In the genomic region with DNA sequence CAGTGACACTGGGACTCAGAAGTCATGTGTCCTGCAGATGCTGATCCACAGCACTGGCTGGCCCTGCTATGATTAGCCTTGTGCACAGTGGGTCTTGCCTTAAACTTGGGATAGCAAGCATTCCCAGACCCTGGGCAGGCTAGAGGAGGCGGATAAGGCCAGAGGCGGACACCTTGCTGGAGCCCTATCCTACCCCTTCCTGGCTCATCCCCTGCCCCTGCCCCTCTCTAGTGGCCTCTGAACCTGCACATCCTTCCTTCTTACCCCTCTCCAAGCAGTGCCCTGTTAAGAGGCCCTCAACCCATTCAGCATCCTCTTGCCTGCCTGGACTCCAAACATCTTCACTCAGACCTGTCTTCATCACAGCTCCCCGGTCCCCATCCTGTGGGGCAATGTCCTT, we compare ENCODE assay signal across 24 mouse cellular contexts. TPM values are rescaled to one million over a fixed set of nuclear protein-coding genes. Genes with fewer than 3 reads are reported as not detected.
DNase-seq lines count a peak whose midpoint lies in the region; ATAC-seq and TF ChIP-seq lines count a peak whose summit lies in the region.
"Had no signal": no experiment of that assay in that cellular context is flagged by ENCODE, and none has a peak within 500 bp of the region (broad histone marks: within the 10 kb centered on the region; RNA-seq: fewer than 3 reads in every experiment).

No protein-coding gene starts in this region.

- intact Hi-C loops in gastrocnemius, adult 2 months (cut with DNase I), result no loop called here
- intact Hi-C loops in heart, postnatal 14 days (cut with DNase I), result no loop called here

- WGBS in heart, embryonic 15.5 days, result 82% methylated on average over 3 of the region's 3 CpGs
- WGBS in limb, embryonic 15.5 days, result 96% methylated on average over 3 of the region's 3 CpGs
- WGBS in limb, embryonic 10.5 days, result 96% methylated on average over 3 of the region's 3 CpGs
- WGBS in midbrain, embryonic 11.5 days, result 94% methylated on average over 3 of the region's 3 CpGs
- WGBS in midbrain, postnatal 0 days, result 95% methylated on average over 3 of the region's 3 CpGs

- no peak for TF ChIP-seq CTCF in gastrocnemius, adult 2 months (IDR thresholded peaks at IDR 0.05)
- no peak for TF ChIP-seq CTCF in midbrain, postnatal 0 days (IDR thresholded peaks at IDR 0.05)

- no peak overlapping the region for H3K4me3 ChIP-seq in gastrocnemius, adult 2 months
- H3K4me3 ChIP-seq in heart, embryonic 15.5 days, result no peak overlapping the region
- no peak overlapping the region for H3K4me3 ChIP-seq in limb, embryonic 15.5 days
- no peak overlapping the region for H3K4me3 ChIP-seq in limb, embryonic 10.5 days
- H3K4me3 ChIP-seq in midbrain, embryonic 11.5 days (ENCODE audit: low read depth, low read length), result no peak overlapping the region
- no peak overlapping the region for H3K4me3 ChIP-seq in midbrain, postnatal 0 days (ENCODE audit: low read depth, low read length)
- H3K4me3 ChIP-seq: embryonic facial prominence, embryonic 12.5 days; forebrain, embryonic 15.5 days had no signal

- DNase-seq in gastrocnemius, adult 2 months, result no peak
- no peak for DNase-seq in gastrocnemius, adult 18-20 months (ENCODE audit: low spot score)
- no peak for DNase-seq in heart, postnatal 14 days
- no peak for DNase-seq in limb, embryonic 10.5 days (ENCODE audit: low spot score)
- DNase-seq in midbrain, embryonic 11.5 days (ENCODE audit: low spot score, missing footprints), result peak; percentile 8
- no peak for DNase-seq in midbrain, postnatal 0 days (ENCODE audit: low spot score)
- DNase-seq: adrenal gland, adult 8-10 months; adrenal gland, postnatal 36 days; B cell, adult 2 months; cerebellum, adult 11 months; cerebellum, adult 8-10 months; cerebellum, postnatal 14 days; embryo, embryonic 11 days; gastrocnemius, postnatal 14 days had no signal

- H3K9ac ChIP-seq in heart, embryonic 15.5 days, result no peak overlapping the region
- no peak overlapping the region for H3K9ac ChIP-seq in limb, embryonic 15.5 days
- no peak overlapping the region for H3K9ac ChIP-seq in midbrain, embryonic 11.5 days (ENCODE audit: low read length)
- H3K9ac ChIP-seq in midbrain, postnatal 0 days (replicated peaks; ENCODE audit: low read length, poor library complexity, severe bottlenecking), result no peak overlapping the region
- H3K9ac ChIP-seq: embryonic facial prominence, embryonic 12.5 days; forebrain, embryonic 15.5 days had no signal

- no peaks in the 10 kb centered on the region for H3K27me3 ChIP-seq in heart, embryonic 15.5 days
- H3K27me3 ChIP-seq in limb, embryonic 15.5 days, result no peaks in the 10 kb centered on the region
- no peaks in the 10 kb centered on the region for H3K27me3 ChIP-seq in limb, embryonic 10.5 days (ENCODE audit: low read depth, poor library complexity, severe bottlenecking)
- H3K27me3 ChIP-seq in midbrain, embryonic 11.5 days (ENCODE audit: control insufficient read depth, insufficient read depth, low read length), result no peaks in the 10 kb centered on the region
- H3K27me3 ChIP-seq in midbrain, postnatal 0 days (ENCODE audit: insufficient read depth, low read length), result no peaks in the 10 kb centered on the region
- H3K27me3 ChIP-seq: embryonic facial prominence, embryonic 12.5 days; forebrain, embryonic 15.5 days had no signal

- no peak overlapping the region for H3K4me2 ChIP-seq in heart, embryonic 15.5 days
- H3K4me2 ChIP-seq in limb, embryonic 15.5 days, result no peak overlapping the region
- no peak overlapping the region for H3K4me2 ChIP-seq in midbrain, embryonic 11.5 days
- H3K4me2 ChIP-seq in midbrain, postnatal 0 days (ENCODE audit: low read depth, low read length, poor library complexity, severe bottlenecking), result no peak overlapping the region
- H3K4me2 ChIP-seq: embryonic facial prominence, embryonic 12.5 days; forebrain, embryonic 15.5 days; heart, embryonic 11.5 days had no signal

- H3K36me3 ChIP-seq in heart, embryonic 15.5 days, result no peaks in the 10 kb centered on the region
- peaks cover 4% of the 10 kb centered on the region; the same call in 1 of the 2 replicates for H3K36me3 ChIP-seq in limb, embryonic 15.5 days
- H3K36me3 ChIP-seq in limb, embryonic 10.5 days, result no peaks in the 10 kb centered on the region
- no peaks in the 10 kb centered on the region for H3K36me3 ChIP-seq in midbrain, embryonic 11.5 days (ENCODE audit: control insufficient read depth, insufficient read depth, low read length)
- H3K36me3 ChIP-seq in midbrain, postnatal 0 days (ENCODE audit: insufficient read depth, low read length), result peaks cover 40% of the 10 kb centered on the region
- H3K36me3 ChIP-seq: forebrain, embryonic 15.5 days; G1E had no signal

- H3K9me3 ChIP-seq in heart, embryonic 15.5 days (replicated peaks), result 0 out of 2 replicates have a peak, but pooled peaks cover 4% of the 10 kb centered on the region
- H3K9me3 ChIP-seq in limb, embryonic 15.5 days, result no peaks in the 10 kb centered on the region
- H3K9me3 ChIP-seq in limb, embryonic 10.5 days (replicated peaks), result no peaks in the 10 kb centered on the region
- no peaks in the 10 kb centered on the region for H3K9me3 ChIP-seq in midbrain, embryonic 11.5 days (ENCODE audit: control insufficient read depth, low read length)
- no peaks in the 10 kb centered on the region for H3K9me3 ChIP-seq in midbrain, postnatal 0 days (ENCODE audit: low read length)
- H3K9me3 ChIP-seq: embryonic facial prominence, embryonic 12.5 days; forebrain, embryonic 15.5 days had no signal

- H3K27ac ChIP-seq in gastrocnemius, adult 2 months, result peak overlapping the region; percentile 85
- H3K27ac ChIP-seq in heart, embryonic 15.5 days, result peak overlapping the region; percentile 75; the same call in 1 of the 2 replicates
- H3K27ac ChIP-seq in limb, embryonic 15.5 days, result no peak overlapping the region
- H3K27ac ChIP-seq in limb, embryonic 10.5 days, result no peak overlapping the region
- no peak overlapping the region for H3K27ac ChIP-seq in midbrain, embryonic 11.5 days (ENCODE audit: low read depth, low read length)
- H3K27ac ChIP-seq in midbrain, postnatal 0 days (ENCODE audit: low read depth, low read length), result no peak overlapping the region
- H3K27ac ChIP-seq: embryonic facial prominence, embryonic 12.5 days; forebrain, embryonic 15.5 days had no signal

- ATAC-seq in heart, embryonic 15.5 days (replicated peaks; ENCODE audit: insufficient number of reproducible peaks, insufficient read depth, low FRiP score, low read depth), result no peak
- 0 out of 2 replicates have a peak, but pooled peaks have one; percentile 31 for ATAC-seq in limb, embryonic 15.5 days (ENCODE audit: insufficient number of reproducible peaks, low FRiP score, low TSS enrichment, low read depth)
- no peak for ATAC-seq in midbrain, embryonic 11.5 days (ENCODE audit: low FRiP score)
- no peak for ATAC-seq in midbrain, postnatal 0 days (ENCODE audit: low FRiP score)
- ATAC-seq: CD4-positive, CD25-positive, alpha-beta regulatory T cell, adult 4 months; forebrain, embryonic 15.5 days; hindbrain, embryonic 16.5 days had no signal

- peaks cover 29% of the 10 kb centered on the region for H3K4me1 ChIP-seq in heart, embryonic 15.5 days (replicated peaks)
- peaks cover 11% of the 10 kb centered on the region; the same call in 1 of the 2 replicates for H3K4me1 ChIP-seq in limb, embryonic 15.5 days
- no peaks in the 10 kb centered on the region for H3K4me1 ChIP-seq in limb, embryonic 10.5 days
- no peaks in the 10 kb centered on the region for H3K4me1 ChIP-seq in midbrain, embryonic 11.5 days (ENCODE audit: control insufficient read depth, insufficient read depth, low read length)
- H3K4me1 ChIP-seq in midbrain, postnatal 0 days (ENCODE audit: insufficient read depth, low read length), result no peaks in the 10 kb centered on the region
- H3K4me1 ChIP-seq: forebrain, embryonic 15.5 days had no signal

RNA-seq across cellular contexts. Expression of gene Cd81, which starts 12.0 kb away (rescaled TPM):
- 100 to 1,000 TPM; 100 to 129 TPM for total RNA-seq in gastrocnemius, adult 2 months (2021)
- total RNA-seq in gastrocnemius, adult 18-20 months (2021), result 100 to 1,000 TPM in 1 of 2 experiments, 10 to 100 TPM in 1; 97.2 to 115 TPM
- polyA plus RNA-seq in heart, embryonic 15.5 days (2015; fragmentation: Nextera tagmentation; extraction: Ambion mirVana), result 780 and 813 TPM in 2 replicates
- total RNA-seq in heart, postnatal 14 days (2021), result 100 to 1,000 TPM; 505 to 506 TPM
- 692 and 762 TPM in 2 replicates for polyA plus RNA-seq in limb, embryonic 15.5 days (2015; fragmentation: Nextera tagmentation; extraction: Ambion mirVana)
- polyA plus RNA-seq in limb, embryonic 10.5 days (2016; fragmentation: Nextera tagmentation; extraction: Ambion mirVana), result 267 and 310 TPM in 2 replicates
- polyA plus RNA-seq in midbrain, embryonic 11.5 days (2014; fragmentation: Nextera tagmentation; extraction: Ambion mirVana), result 256 and 276 TPM in 2 replicates
- 454 and 542 TPM in 2 replicates for total RNA-seq in midbrain, postnatal 0 days (2014; rRNA removed)
- 511 and 569 TPM in 2 replicates for polyA plus RNA-seq in midbrain, postnatal 0 days (2015; fragmentation: Nextera tagmentation; extraction: Ambion mirVana)

RNA-seq across cellular contexts. Expression of gene Tssc4, which starts 28.5 kb away (rescaled TPM):
- total RNA-seq in gastrocnemius, adult 2 months (2021), result 1 to 10 TPM; 6.6 to 8.2 TPM
- total RNA-seq in gastrocnemius, adult 18-20 months (2021), result 1 to 10 TPM; 6.7 to 8.0 TPM
- polyA plus RNA-seq in heart, embryonic 15.5 days (2015; fragmentation: Nextera tagmentation; extraction: Ambion mirVana), result 45.7 and 66.2 TPM in 2 replicates
- total RNA-seq in heart, postnatal 14 days (2021), result 10 to 100 TPM; 19.0 to 20.7 TPM
- 97.1 and 98.8 TPM in 2 replicates for polyA plus RNA-seq in limb, embryonic 15.5 days (2015; fragmentation: Nextera tagmentation; extraction: Ambion mirVana)
- 145 and 157 TPM in 2 replicates for polyA plus RNA-seq in limb, embryonic 10.5 days (2016; fragmentation: Nextera tagmentation; extraction: Ambion mirVana)
- polyA plus RNA-seq in midbrain, embryonic 11.5 days (2014; fragmentation: Nextera tagmentation; extraction: Ambion mirVana), result 61.1 and 63.8 TPM in 2 replicates
- 71.3 and 92.4 TPM in 2 replicates for total RNA-seq in midbrain, postnatal 0 days (2014; rRNA removed)
- 101 and 103 TPM in 2 replicates for polyA plus RNA-seq in midbrain, postnatal 0 days (2015; fragmentation: Nextera tagmentation; extraction: Ambion mirVana)

RNA-seq across cellular contexts. Expression of gene Tspan32, which starts 35.7 kb away (rescaled TPM):
- under 1 TPM; 0.23 to 0.39 TPM for total RNA-seq in gastrocnemius, adult 2 months (2021)
- under 1 TPM in 1 of 2 experiments, not detected in 1; 0.40 TPM for total RNA-seq in gastrocnemius, adult 18-20 months (2021)
- polyA plus RNA-seq in heart, embryonic 15.5 days (2015; fragmentation: Nextera tagmentation; extraction: Ambion mirVana), result 2.4 and 3.7 TPM in 2 replicates
- total RNA-seq in heart, postnatal 14 days (2021), result 1 to 10 TPM in 1 of 2 experiments, under 1 TPM in 1; 0.91 to 1.1 TPM
- polyA plus RNA-seq in limb, embryonic 15.5 days (2015; fragmentation: Nextera tagmentation; extraction: Ambion mirVana), result 7.2 and 8.3 TPM in 2 replicates
- polyA plus RNA-seq in limb, embryonic 10.5 days (2016; fragmentation: Nextera tagmentation; extraction: Ambion mirVana), result 5.5 TPM in 2 replicates
- 5.0 and 6.2 TPM in 2 replicates for polyA plus RNA-seq in midbrain, embryonic 11.5 days (2014; fragmentation: Nextera tagmentation; extraction: Ambion mirVana)
- total RNA-seq in midbrain, postnatal 0 days (2014; rRNA removed), result 0.19 and 0.38 TPM in 2 replicates
- polyA plus RNA-seq in midbrain, postnatal 0 days (2015; fragmentation: Nextera tagmentation; extraction: Ambion mirVana), result 0.37 and 0.38 TPM in 2 replicates

RNA-seq across cellular contexts. Expression of gene Trpm5, which starts 53.9 kb away (rescaled TPM):
- not detected for total RNA-seq in gastrocnemius, adult 2 months (2021)
- not detected for total RNA-seq in gastrocnemius, adult 18-20 months (2021)
- polyA plus RNA-seq in heart, embryonic 15.5 days (2015; fragmentation: Nextera tagmentation; extraction: Ambion mirVana), result 3.8 and 4.7 TPM in 2 replicates
- under 1 TPM; 0.12 TPM for total RNA-seq in heart, postnatal 14 days (2021)
- 22.1 and 22.8 TPM in 2 replicates for polyA plus RNA-seq in limb, embryonic 15.5 days (2015; fragmentation: Nextera tagmentation; extraction: Ambion mirVana)
- polyA plus RNA-seq in limb, embryonic 10.5 days (2016; fragmentation: Nextera tagmentation; extraction: Ambion mirVana), result 0.88 and 1.9 TPM in 2 replicates
- 0.57 and 0.70 TPM in 2 replicates for polyA plus RNA-seq in midbrain, embryonic 11.5 days (2014; fragmentation: Nextera tagmentation; extraction: Ambion mirVana)
- total RNA-seq in midbrain, postnatal 0 days (2014; rRNA removed), result 1.3 and 1.7 TPM in 2 replicates
- polyA plus RNA-seq in midbrain, postnatal 0 days (2015; fragmentation: Nextera tagmentation; extraction: Ambion mirVana), result 0.94 and 1.6 TPM in 2 replicates
- total RNA-seq: common myeloid progenitor, adult 5-6 weeks; heart, postnatal 25 days had no signal
- polyA plus RNA-seq: CD4-positive, CD25-positive, alpha-beta regulatory T cell, adult 4 months; G1E had no signal

Comparison
In these comparisons a context has a peak if more than half of its experiments do, and no peak if none do; other contexts are left out.
1. H3K27ac ChIP-seq: peak in gastrocnemius, adult 2 months (single experiment) and heart, embryonic 15.5 days (single experiment); none in limb, embryonic 15.5 days (single experiment), limb, embryonic 10.5 days (single experiment), midbrain, embryonic 11.5 days (single experiment) and midbrain, postnatal 0 days (single experiment).